Mouse (Mus musculus) CD4-positive, CD25-positive, alpha-beta regulatory T cell, adult 4 months (primary cell): ENCODE data around the gene Olfr1415. TPM values are rescaled to one million over a fixed set of nuclear protein-coding genes. Genes with fewer than 3 reads are reported as not detected.

ENCODE experiments used
- polyA plus RNA-seq, 2 experiments: library from polyadenylated mRNA; unstranded; fragments of 100-300 nt; shearing (Covaris generic); gene quantifications; one replicate each; pipeline ENCODE4 v1.2.1; 2017

Olfr1415 gene
- polyA plus RNA-seq, 2 experiments from 2014 or later: not detected

Other genes starting within 250 kb of the Olfr1415 start
- 100 to 1,000 TPM; 174 to 195 TPM for gene Ndufa10, start 22.2 kb downstream of the Olfr1415 start, polyA plus RNA-seq
- not detected for gene Olfr1416, start 11.0 kb downstream of the Olfr1415 start, polyA plus RNA-seq
- gene Olfr1414, start 22.6 kb upstream of the Olfr1415 start, polyA plus RNA-seq: not detected
- gene Olfr1413, start 75.2 kb upstream of the Olfr1415 start, polyA plus RNA-seq: not detected
- not detected for gene Olfr1412, start 89.7 kb upstream of the Olfr1415 start, polyA plus RNA-seq
- not detected for gene Olfr1411, start 98.3 kb upstream of the Olfr1415 start, polyA plus RNA-seq
- gene Olfr1410, start 109.7 kb upstream of the Olfr1415 start, polyA plus RNA-seq: not detected
- gene Olfr12, start 121.7 kb upstream of the Olfr1415 start, polyA plus RNA-seq: not detected
- 100 to 1,000 TPM; 161 to 251 TPM for gene Cops9, start 145.9 kb upstream of the Olfr1415 start, polyA plus RNA-seq
- 1 to 10 TPM in 1 of 2 experiments, under 1 TPM in 1; 0.94 to 1.8 TPM for gene Otos, start 152.7 kb upstream of the Olfr1415 start, polyA plus RNA-seq